Mouse (Mus musculus): Measurements from ENCODE around the gene Amph. TPM values are rescaled to one million over a fixed set of nuclear protein-coding genes. Genes with fewer than 3 reads are reported as not detected.

The Amph gene
- polyA plus RNA-seq, 1 experiment from 2014 or later = 45.0 TPM

GRCm38 (mm10) chr13:18957028-18957427 lies 9.0 kb downstream of the Amph start:
- Histone ChIP-seq H3K9me3 (ENCODE audit: control insufficient read depth, low read length) (no peaks in the 10 kb centered on the region), H3K36me3 (ENCODE audit: control insufficient read depth, insufficient read depth) (no peaks in the 10 kb centered on the region), H3K27me3 (replicated peaks; ENCODE audit: control insufficient read depth, insufficient read depth, low read length) (no peaks in the 10 kb centered on the region), H3K4me2 (ENCODE audit: low read length) (no peak overlapping the region), H3K4me1 (replicated peaks; ENCODE audit: control insufficient read depth, insufficient read depth, low read length) (0 out of 2 replicates have a peak, but pooled peaks cover 2% of the 10 kb centered on the region), H3K9ac (replicated peaks; ENCODE audit: low read depth, low read length) (no peak overlapping the region), H3K4me3 (replicated peaks; ENCODE audit: low read length) (no peak overlapping the region), H3K27ac (ENCODE audit: low read length) (no peak overlapping the region)
- WGBS = 91% methylated on average over 3 of the region's 3 CpGs
- ATAC-seq = no peak

DNA sequence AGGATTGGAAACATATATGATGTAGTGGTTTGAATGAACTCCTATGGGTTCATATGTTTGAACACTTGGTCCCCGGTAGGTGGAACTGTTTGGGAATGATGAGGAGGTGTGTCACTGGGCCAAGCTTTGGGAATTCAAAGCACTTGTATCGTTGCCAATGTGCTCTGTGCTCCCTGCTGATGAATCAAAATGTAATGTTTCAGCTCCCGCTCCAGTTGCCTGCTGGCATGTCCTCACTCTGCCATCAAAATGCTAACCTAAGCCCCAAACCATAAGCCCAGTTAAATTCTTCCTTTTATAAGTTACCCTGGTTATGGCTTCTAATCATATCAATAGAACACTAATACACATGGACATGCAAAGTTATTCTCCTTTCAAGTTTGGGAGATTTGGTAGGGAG lies 24.6 kb downstream of the Amph start:
- no peak overlapping the region for H3K4me3 ChIP-seq (replicated peaks; ENCODE audit: low read length)
- WGBS = 76% methylated on average over 3 of the region's 3 CpGs
- H3K4me1 ChIP-seq (replicated peaks; ENCODE audit: control insufficient read depth, insufficient read depth, low read length) = no peaks in the 10 kb centered on the region
- no peak overlapping the region for H3K27ac ChIP-seq (ENCODE audit: low read length)
- H3K9me3 ChIP-seq (ENCODE audit: control insufficient read depth, low read length) = no peaks in the 10 kb centered on the region
- H3K36me3 ChIP-seq (ENCODE audit: control insufficient read depth, insufficient read depth) = no peaks in the 10 kb centered on the region
- H3K4me2 ChIP-seq (ENCODE audit: low read length) = no peak overlapping the region
- no peak overlapping the region for H3K9ac ChIP-seq (replicated peaks; ENCODE audit: low read depth, low read length)
- no peak for ATAC-seq
- no peaks in the 10 kb centered on the region for H3K27me3 ChIP-seq (replicated peaks; ENCODE audit: control insufficient read depth, insufficient read depth, low read length)

DNA sequence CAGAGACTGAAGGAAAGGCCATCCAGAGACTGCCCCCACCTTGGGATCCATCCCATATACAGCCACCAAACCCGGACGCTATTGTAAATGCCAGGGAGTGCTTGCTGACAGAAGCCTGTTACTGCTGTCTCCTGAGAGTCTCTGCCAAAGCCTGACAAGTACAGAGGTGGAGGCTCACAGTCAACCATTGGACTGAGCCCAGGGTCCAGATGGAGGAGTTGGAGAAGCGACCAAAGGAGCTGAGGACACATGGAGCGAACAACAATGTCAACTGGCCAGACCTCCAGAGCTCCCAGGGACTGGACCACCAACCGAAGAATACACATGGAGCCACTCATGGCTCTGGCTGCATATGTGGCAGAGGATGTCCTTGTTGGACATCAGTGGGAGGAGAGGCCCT lies 26.3 kb downstream of the Amph start:
- Histone ChIP-seq H3K4me3 (replicated peaks; ENCODE audit: low read length) (no peak overlapping the region), H3K4me1 (replicated peaks; ENCODE audit: control insufficient read depth, insufficient read depth, low read length) (no peaks in the 10 kb centered on the region), H3K9ac (replicated peaks; ENCODE audit: low read depth, low read length) (no peak overlapping the region), H3K27ac (ENCODE audit: low read length) (no peak overlapping the region), H3K36me3 (ENCODE audit: control insufficient read depth, insufficient read depth) (no peaks in the 10 kb centered on the region), H3K9me3 (ENCODE audit: control insufficient read depth, low read length) (no peaks in the 10 kb centered on the region), H3K27me3 (replicated peaks; ENCODE audit: control insufficient read depth, insufficient read depth, low read length) (no peaks in the 10 kb centered on the region), H3K4me2 (ENCODE audit: low read length) (no peak overlapping the region)
- ATAC-seq = no peak
- WGBS = 90% methylated on average over 5 of the region's 5 CpGs

- Histone ChIP-seq H3K4me2 (ENCODE audit: low read length) (no peak overlapping the region), H3K4me1 (replicated peaks; ENCODE audit: control insufficient read depth, insufficient read depth, low read length) (peaks cover 4% of the 10 kb centered on the region; the same call in 1 of the 2 replicates), H3K9ac (replicated peaks; ENCODE audit: low read depth, low read length) (no peak overlapping the region), H3K36me3 (ENCODE audit: control insufficient read depth, insufficient read depth) (no peaks in the 10 kb centered on the region), H3K9me3 (ENCODE audit: control insufficient read depth, low read length) (no peaks in the 10 kb centered on the region), H3K4me3 (replicated peaks; ENCODE audit: low read length) (no peak overlapping the region), H3K27me3 (replicated peaks; ENCODE audit: control insufficient read depth, insufficient read depth, low read length) (no peaks in the 10 kb centered on the region), H3K27ac (ENCODE audit: low read length) (no peak overlapping the region)
- WGBS = 36% methylated on average over 4 of the region's 4 CpGs
- no peak for ATAC-seq
Measured at GRCm38 (mm10) chr13:18987266-18987665, 39.3 kb downstream of the Amph start.

DNA sequence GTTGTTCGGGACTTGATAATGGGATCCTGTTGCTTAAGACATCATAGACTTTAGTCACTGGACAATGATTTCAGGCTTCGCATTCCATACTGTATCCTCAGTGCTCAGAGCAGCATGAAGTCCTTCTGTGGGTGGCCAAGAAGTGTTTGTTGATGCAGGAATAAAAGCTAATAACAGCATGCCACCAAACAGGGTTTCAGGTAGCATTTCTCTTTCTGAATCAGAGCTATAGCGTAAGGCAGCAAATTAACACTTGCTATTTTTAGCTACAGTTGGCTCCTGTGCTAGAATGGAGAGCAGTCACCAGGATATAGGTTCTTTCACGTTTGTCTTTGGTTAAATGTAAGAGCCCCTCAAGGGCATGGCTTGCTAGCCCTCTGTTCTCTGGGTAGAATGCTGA lies 40.3 kb downstream of the Amph start:
- Histone ChIP-seq H3K27me3 (replicated peaks; ENCODE audit: control insufficient read depth, insufficient read depth, low read length) (no peaks in the 10 kb centered on the region), H3K27ac (ENCODE audit: low read length) (no peak overlapping the region), H3K9ac (replicated peaks; ENCODE audit: low read depth, low read length) (no peak overlapping the region), H3K9me3 (ENCODE audit: control insufficient read depth, low read length) (no peaks in the 10 kb centered on the region), H3K4me1 (replicated peaks; ENCODE audit: control insufficient read depth, insufficient read depth, low read length) (peaks cover 4% of the 10 kb centered on the region; the same call in 1 of the 2 replicates), H3K36me3 (ENCODE audit: control insufficient read depth, insufficient read depth) (no peaks in the 10 kb centered on the region), H3K4me3 (replicated peaks; ENCODE audit: low read length) (no peak overlapping the region), H3K4me2 (ENCODE audit: low read length) (no peak overlapping the region)
- 62% methylated on average over 4 of the region's 4 CpGs for WGBS
- no peak; the same call in 1 of the 2 replicates for ATAC-seq

DNA sequence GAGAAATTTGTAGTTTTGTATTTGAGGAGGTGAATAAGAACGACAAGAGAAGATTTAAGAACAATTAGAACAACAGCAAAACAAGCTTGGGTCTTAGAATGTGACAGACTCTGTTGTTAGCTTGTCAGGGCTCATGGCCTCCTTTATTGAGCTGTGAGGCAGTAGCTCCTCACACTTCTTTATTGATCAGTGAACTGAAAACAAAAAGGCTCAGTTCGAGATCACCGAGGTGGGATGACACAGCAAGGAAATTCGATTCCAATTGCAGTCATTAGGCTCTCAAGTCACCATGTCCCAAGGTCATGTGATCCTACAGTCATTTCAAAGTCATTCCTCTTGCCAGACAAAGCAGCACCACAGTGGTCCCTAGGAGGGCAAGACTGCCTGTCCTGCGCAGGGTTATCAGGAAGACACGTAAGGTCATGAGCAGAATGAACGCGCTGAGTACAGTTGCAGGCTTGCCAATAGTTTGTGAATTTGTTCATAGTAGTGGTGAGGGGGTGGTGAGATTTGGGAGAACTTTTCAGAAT lies 41.2 kb downstream of the Amph start:
- H3K4me3 ChIP-seq (replicated peaks; ENCODE audit: low read length) = no peak overlapping the region
- WGBS = 45% methylated on average over 8 of the region's 8 CpGs
- ATAC-seq = no peak
- H3K27me3 ChIP-seq (replicated peaks; ENCODE audit: control insufficient read depth, insufficient read depth, low read length) = no peaks in the 10 kb centered on the region
- H3K4me1 ChIP-seq (replicated peaks; ENCODE audit: control insufficient read depth, insufficient read depth, low read length) = peaks cover 4% of the 10 kb centered on the region; the same call in 1 of the 2 replicates
- no peak overlapping the region for H3K4me2 ChIP-seq (ENCODE audit: low read length)
- H3K9ac ChIP-seq (replicated peaks; ENCODE audit: low read depth, low read length) = no peak overlapping the region
- H3K36me3 ChIP-seq (ENCODE audit: control insufficient read depth, insufficient read depth) = no peaks in the 10 kb centered on the region
- H3K27ac ChIP-seq (ENCODE audit: low read length) = no peak overlapping the region
- H3K9me3 ChIP-seq (ENCODE audit: control insufficient read depth, low read length) = no peaks in the 10 kb centered on the region

- ATAC-seq = no peak
- 94% methylated on average over 9 of the region's 9 CpGs for WGBS
- Histone ChIP-seq H3K9me3 (ENCODE audit: control insufficient read depth, low read length) (no peaks in the 10 kb centered on the region), H3K4me1 (replicated peaks; ENCODE audit: control insufficient read depth, insufficient read depth, low read length) (no peaks in the 10 kb centered on the region), H3K4me3 (replicated peaks; ENCODE audit: low read length) (no peak overlapping the region), H3K4me2 (ENCODE audit: low read length) (no peak overlapping the region), H3K9ac (replicated peaks; ENCODE audit: low read depth, low read length) (no peak overlapping the region), H3K27ac (ENCODE audit: low read length) (no peak overlapping the region), H3K27me3 (replicated peaks; ENCODE audit: control insufficient read depth, insufficient read depth, low read length) (no peaks in the 10 kb centered on the region), H3K36me3 (ENCODE audit: control insufficient read depth, insufficient read depth) (no peaks in the 10 kb centered on the region)
Measured at GRCm38 (mm10) chr13:19002502-19002901, 54.5 kb downstream of the Amph start.

DNA sequence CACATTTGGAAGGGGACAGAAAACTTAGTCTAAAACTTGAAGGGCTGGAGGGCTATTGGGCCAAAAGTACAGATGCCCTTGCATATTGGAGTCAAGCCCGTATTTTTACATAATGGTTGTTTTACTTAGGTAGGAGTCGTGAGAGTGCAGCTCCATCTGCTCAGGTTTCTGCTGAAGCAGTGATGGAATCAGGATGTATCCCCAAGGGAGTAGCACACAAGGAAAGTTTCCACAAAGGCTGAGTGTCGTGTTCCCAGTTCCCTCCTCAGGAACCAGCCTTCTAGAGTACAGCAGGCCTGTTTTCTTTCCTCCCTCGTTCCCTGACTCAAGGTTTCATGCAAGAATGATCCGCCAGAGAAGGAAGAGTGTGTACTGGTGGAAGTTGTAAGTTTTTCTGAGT lies 56.4 kb downstream of the Amph start:
- H3K36me3 ChIP-seq (ENCODE audit: control insufficient read depth, insufficient read depth) = no peaks in the 10 kb centered on the region
- no peak overlapping the region for H3K4me2 ChIP-seq (ENCODE audit: low read length)
- no peak for ATAC-seq
- no peak overlapping the region for H3K4me3 ChIP-seq (replicated peaks; ENCODE audit: low read length)
- no peaks in the 10 kb centered on the region for H3K9me3 ChIP-seq (ENCODE audit: control insufficient read depth, low read length)
- WGBS = 82% methylated on average over 5 of the region's 5 CpGs
- H3K27ac ChIP-seq (ENCODE audit: low read length) = no peak overlapping the region
- H3K27me3 ChIP-seq (replicated peaks; ENCODE audit: control insufficient read depth, insufficient read depth, low read length) = no peaks in the 10 kb centered on the region
- H3K9ac ChIP-seq (replicated peaks; ENCODE audit: low read depth, low read length) = no peak overlapping the region
- no peaks in the 10 kb centered on the region for H3K4me1 ChIP-seq (replicated peaks; ENCODE audit: control insufficient read depth, insufficient read depth, low read length)

DNA sequence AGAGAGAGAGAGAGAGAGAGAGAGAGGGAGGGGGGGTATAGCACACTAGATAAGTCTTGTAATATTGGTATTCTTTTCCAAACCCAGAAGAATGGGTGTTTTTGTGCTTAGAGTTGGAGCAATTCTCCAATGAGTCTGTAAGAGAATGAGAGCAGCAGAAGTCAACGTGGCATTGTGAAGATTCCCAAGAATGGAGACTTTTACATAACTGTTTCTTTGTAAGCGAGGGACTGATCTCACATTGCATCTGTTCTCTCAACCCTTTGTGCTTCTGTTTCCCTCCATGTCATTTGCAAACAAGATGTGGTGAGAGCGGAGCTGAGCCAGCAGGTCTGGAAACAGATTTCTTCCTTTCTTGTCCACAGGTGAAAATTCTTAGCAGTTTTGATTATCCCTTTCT lies 60.4 kb downstream of the Amph start:
- H3K4me1 ChIP-seq (replicated peaks; ENCODE audit: control insufficient read depth, insufficient read depth, low read length) = no peaks in the 10 kb centered on the region
- ATAC-seq = no peak
- no peaks in the 10 kb centered on the region for H3K9me3 ChIP-seq (ENCODE audit: control insufficient read depth, low read length)
- H3K4me2 ChIP-seq (ENCODE audit: low read length) = no peak overlapping the region
- 72% methylated on average over 3 of the region's 3 CpGs for WGBS
- no peak overlapping the region for H3K4me3 ChIP-seq (replicated peaks; ENCODE audit: low read length)
- H3K27me3 ChIP-seq (replicated peaks; ENCODE audit: control insufficient read depth, insufficient read depth, low read length) = no peaks in the 10 kb centered on the region
- H3K36me3 ChIP-seq (ENCODE audit: control insufficient read depth, insufficient read depth) = no peaks in the 10 kb centered on the region
- H3K27ac ChIP-seq (ENCODE audit: low read length) = no peak overlapping the region
- H3K9ac ChIP-seq (replicated peaks; ENCODE audit: low read depth, low read length) = no peak overlapping the region

GRCm38 (mm10) chr13:19014825-19015375 lies 66.9 kb downstream of the Amph start:
- Histone ChIP-seq H3K4me2 (ENCODE audit: low read length) (no peak overlapping the region), H3K9me3 (ENCODE audit: control insufficient read depth, low read length) (no peaks in the 10 kb centered on the region), H3K4me1 (replicated peaks; ENCODE audit: control insufficient read depth, insufficient read depth, low read length) (no peaks in the 10 kb centered on the region), H3K27me3 (replicated peaks; ENCODE audit: control insufficient read depth, insufficient read depth, low read length) (no peaks in the 10 kb centered on the region), H3K36me3 (ENCODE audit: control insufficient read depth, insufficient read depth) (no peaks in the 10 kb centered on the region), H3K9ac (replicated peaks; ENCODE audit: low read depth, low read length) (no peak overlapping the region), H3K4me3 (replicated peaks; ENCODE audit: low read length) (no peak overlapping the region), H3K27ac (ENCODE audit: low read length) (no peak overlapping the region)
- WGBS = 94% methylated on average over 4 of the region's 4 CpGs
- ATAC-seq = no peak
